ENCODE assay signal across 29 mouse cellular contexts in the genomic region with DNA sequence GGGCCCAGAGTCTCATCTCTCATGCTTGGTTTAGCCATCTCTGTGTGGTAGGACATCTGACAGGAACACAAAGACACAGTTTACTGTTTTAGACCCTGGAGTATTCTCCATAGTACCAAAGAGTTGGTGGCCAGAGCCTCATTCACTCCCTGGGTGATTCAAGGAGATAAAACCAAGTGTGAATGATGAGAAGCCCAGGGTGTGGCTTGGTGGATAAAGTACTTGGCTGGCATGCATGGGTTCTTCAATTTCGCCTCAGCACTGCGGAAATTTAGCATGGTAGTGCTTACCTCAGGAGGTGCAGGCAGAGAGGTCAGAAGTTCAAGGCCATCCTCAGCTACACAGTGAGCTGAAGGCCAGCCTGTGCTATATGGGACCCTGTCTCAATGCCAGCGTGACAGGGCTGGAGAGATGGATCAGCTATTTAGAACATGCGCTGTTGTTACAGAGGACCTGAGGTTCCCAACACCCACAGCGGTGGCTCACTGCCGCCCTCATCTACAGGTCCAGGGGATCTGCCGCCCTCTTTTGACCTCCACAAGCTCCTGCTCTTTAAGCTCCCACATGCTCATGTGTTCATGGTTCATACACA. TPM values are rescaled to one million over a fixed set of nuclear protein-coding genes. Genes with fewer than 3 reads are reported as not detected.
DNase-seq lines count a peak whose midpoint lies in the region; ATAC-seq and TF ChIP-seq lines count a peak whose summit lies in the region.
"Had no signal": no experiment of that assay in that cellular context is flagged by ENCODE, and none has a peak within 500 bp of the region (broad histone marks: within the 10 kb centered on the region; RNA-seq: fewer than 3 reads in every experiment).

No protein-coding gene starts in this region.

- ATAC-seq in midbrain, embryonic 11.5 days (ENCODE audit: low FRiP score): no peak
- ATAC-seq in liver, embryonic 11.5 days (replicated peaks; ENCODE audit: low FRiP score): 0 out of 2 replicates have a peak, but pooled peaks have one; percentile 6
- peak; percentile 39 for ATAC-seq in liver, embryonic 16.5 days (ENCODE audit: low read depth)
- ATAC-seq: forebrain, embryonic 15.5 days; inflammation-experienced regulatory T-cells, adult 6 months; midbrain, embryonic 15.5 days had no signal

- H3K9ac ChIP-seq in midbrain, embryonic 11.5 days (ENCODE audit: low read length): no peak overlapping the region
- no peak overlapping the region for H3K9ac ChIP-seq in MEL (ENCODE audit: control insufficient read depth, low read depth, low read length, poor library complexity, severe bottlenecking)
- 0 out of 2 replicates have a peak overlapping the region, but pooled peaks have one; percentile 32 for H3K9ac ChIP-seq in liver, embryonic 11.5 days (ENCODE audit: low read depth, low read length)
- H3K9ac ChIP-seq in liver, embryonic 16.5 days (ENCODE audit: low read depth, low read length): no peak overlapping the region
- H3K9ac ChIP-seq: forebrain, embryonic 15.5 days; hindbrain, embryonic 15.5 days; kidney, embryonic 15.5 days; midbrain, embryonic 15.5 days had no signal

- peaks cover 14% of the 10 kb centered on the region for H3K4me1 ChIP-seq in midbrain, embryonic 11.5 days (ENCODE audit: control insufficient read depth, insufficient read depth, low read length)
- H3K4me1 ChIP-seq in midbrain, embryonic 10.5 days: peaks cover 26% of the 10 kb centered on the region
- H3K4me1 ChIP-seq in MEL (ENCODE audit: control insufficient read depth in 1 of 2, insufficient read depth in 2 of 2, low read length in 2 of 2): no peaks in the 10 kb centered on the region
- H3K4me1 ChIP-seq in liver, embryonic 11.5 days (replicated peaks; ENCODE audit: control insufficient read depth, insufficient read depth, low read length): peaks cover 43% of the 10 kb centered on the region
- H3K4me1 ChIP-seq in liver, embryonic 16.5 days (ENCODE audit: control insufficient read depth, low read depth, low read length): peaks cover 39% of the 10 kb centered on the region

- 79% methylated on average over 7 of the region's 7 CpGs for WGBS in midbrain, embryonic 11.5 days
- 83% methylated on average over 7 of the region's 7 CpGs for WGBS in midbrain, embryonic 10.5 days
- WGBS in liver, embryonic 11.5 days: 72% methylated on average over 7 of the region's 7 CpGs
- WGBS in liver, embryonic 16.5 days (ENCODE audit: insufficient replicate concordance): 64% methylated on average over 7 of the region's 7 CpGs

- no peak for TF ChIP-seq RAD21 in MEL (IDR thresholded peaks at IDR 0.05; ENCODE audit: low read depth, low read length)

- H3K36me3 ChIP-seq in midbrain, embryonic 11.5 days (ENCODE audit: control insufficient read depth, insufficient read depth, low read length): no peaks in the 10 kb centered on the region
- no peaks in the 10 kb centered on the region for H3K36me3 ChIP-seq in midbrain, embryonic 10.5 days
- H3K36me3 ChIP-seq in MEL (ENCODE audit: control insufficient read depth in 1 of 2, insufficient read depth in 2 of 2, low read length in 2 of 2): no peaks in the 10 kb centered on the region
- H3K36me3 ChIP-seq in liver, embryonic 11.5 days (ENCODE audit: control insufficient read depth, insufficient read depth, low read length): no peaks in the 10 kb centered on the region
- H3K36me3 ChIP-seq in liver, embryonic 16.5 days (ENCODE audit: control insufficient read depth, insufficient read depth): no peaks in the 10 kb centered on the region
- H3K36me3 ChIP-seq: forebrain, embryonic 15.5 days; hindbrain, embryonic 10.5 days; hindbrain, embryonic 15.5 days; kidney, embryonic 15.5 days; midbrain, embryonic 15.5 days had no signal

- no peak for TF ChIP-seq CTCF in MEL (IDR thresholded peaks at IDR 0.05 in 2 of 3, conservative IDR thresholded peaks at IDR 0.05 in 1 of 3; ENCODE audit: control insufficient read depth in 1 of 3, insufficient read depth in 1 of 3, low read depth in 2 of 3, low read length in 3 of 3, poor library complexity in 1 of 3, severe bottlenecking in 1 of 3)

- H3K27ac ChIP-seq in midbrain, embryonic 11.5 days (ENCODE audit: low read depth, low read length): no peak overlapping the region
- H3K27ac ChIP-seq in midbrain, embryonic 10.5 days (replicated peaks): no peak overlapping the region; the same call in 1 of the 2 replicates
- H3K27ac ChIP-seq in MEL (ENCODE audit: control insufficient read depth, low read depth, low read length): no peak overlapping the region
- no peak overlapping the region for H3K27ac ChIP-seq in liver, embryonic 11.5 days (ENCODE audit: low read depth, low read length)
- peak overlapping the region; percentile 46 for H3K27ac ChIP-seq in liver, embryonic 16.5 days (ENCODE audit: low read length)
- H3K27ac ChIP-seq: forebrain, embryonic 15.5 days; hindbrain, embryonic 10.5 days; hindbrain, embryonic 15.5 days; kidney, embryonic 15.5 days; midbrain, embryonic 15.5 days had no signal

- H3K27me3 ChIP-seq in midbrain, embryonic 11.5 days (ENCODE audit: control insufficient read depth, insufficient read depth, low read length): no peaks in the 10 kb centered on the region
- no peaks in the 10 kb centered on the region for H3K27me3 ChIP-seq in midbrain, embryonic 10.5 days (ENCODE audit: low read depth, poor library complexity, severe bottlenecking)
- H3K27me3 ChIP-seq in MEL (ENCODE audit: control insufficient read depth in 1 of 2, insufficient read depth in 2 of 2, low read length in 2 of 2): no peaks in the 10 kb centered on the region
- H3K27me3 ChIP-seq in liver, embryonic 11.5 days (replicated peaks; ENCODE audit: control insufficient read depth, insufficient read depth, low read length): no peaks in the 10 kb centered on the region
- no peaks in the 10 kb centered on the region for H3K27me3 ChIP-seq in liver, embryonic 16.5 days (ENCODE audit: control insufficient read depth, insufficient read depth, low read depth, low read length)
- H3K27me3 ChIP-seq: forebrain, embryonic 15.5 days; hindbrain, embryonic 15.5 days; kidney, embryonic 15.5 days; midbrain, embryonic 15.5 days had no signal

- no peaks in the 10 kb centered on the region for H3K9me3 ChIP-seq in midbrain, embryonic 11.5 days (ENCODE audit: control insufficient read depth, low read length)
- no peaks in the 10 kb centered on the region for H3K9me3 ChIP-seq in midbrain, embryonic 10.5 days (replicated peaks)
- H3K9me3 ChIP-seq in MEL (replicated peaks; ENCODE audit: insufficient read depth, low read length): no peaks in the 10 kb centered on the region
- no peaks in the 10 kb centered on the region for H3K9me3 ChIP-seq in liver, embryonic 11.5 days (ENCODE audit: control insufficient read depth, low read length)
- no peaks in the 10 kb centered on the region for H3K9me3 ChIP-seq in liver, embryonic 16.5 days (replicated peaks; ENCODE audit: control insufficient read depth, low read length)
- H3K9me3 ChIP-seq: forebrain, embryonic 15.5 days; hindbrain, embryonic 10.5 days; hindbrain, embryonic 15.5 days; kidney, embryonic 15.5 days; megakaryocyte, embryonic 14.5 days; midbrain, embryonic 15.5 days had no signal

- H3K4me3 ChIP-seq in midbrain, embryonic 11.5 days (ENCODE audit: low read depth, low read length): no peak overlapping the region
- no peak overlapping the region for H3K4me3 ChIP-seq in midbrain, embryonic 10.5 days
- no peak overlapping the region for H3K4me3 ChIP-seq in MEL (ENCODE audit: control insufficient read depth in 1 of 2, insufficient read depth in 1 of 2, low read depth in 2 of 2, low read length in 2 of 2)
- no peak overlapping the region for H3K4me3 ChIP-seq in liver, embryonic 11.5 days (ENCODE audit: low read depth, low read length)
- no peak overlapping the region for H3K4me3 ChIP-seq in liver, embryonic 16.5 days (ENCODE audit: low read depth, low read length)
- H3K4me3 ChIP-seq: forebrain, embryonic 15.5 days; hindbrain, embryonic 10.5 days; hindbrain, embryonic 15.5 days; kidney, embryonic 15.5 days; layer of hippocampus, adult 2 months; megakaryocyte, embryonic 14.5 days; midbrain, embryonic 15.5 days had no signal

- no peak for TF ChIP-seq POLR2A in MEL (IDR thresholded peaks at IDR 0.05; ENCODE audit: control insufficient read depth in 1 of 2, insufficient read depth in 1 of 2, low read depth in 1 of 2, low read length in 2 of 2, poor library complexity in 1 of 2)

- H3K79me2 ChIP-seq in MEL (ENCODE audit: control insufficient read depth, insufficient read depth, low read length, poor library complexity): no peaks in the 10 kb centered on the region

- TF ChIP-seq EP300 in MEL (IDR thresholded peaks at IDR 0.05; ENCODE audit: low read depth in 1 of 2, low read length in 2 of 2): no peak

- DNase-seq in midbrain, embryonic 11.5 days (ENCODE audit: low spot score, missing footprints): peak; percentile 53
- DNase-seq in midbrain, embryonic 10.5 days (ENCODE audit: low spot score): no peak
- no peak for DNase-seq in MEL (ENCODE audit: low read depth, low spot score)
- no peak for DNase-seq in liver, embryonic 11.5 days (ENCODE audit: low spot score)
- DNase-seq in right cerebral cortex, postnatal 25 days: no peak
- no peak for DNase-seq in spleen, adult 12 weeks (ENCODE audit: low spot score)
- DNase-seq: adrenal gland, postnatal 10 days; B cell, adult 2 months; cerebellum, adult 11 months; cerebellum, adult 9-10 months; cerebellum, postnatal 36 days; gastrocnemius, postnatal 25 days; heart, adult 18-20 months; heart, postnatal 14 days; kidney, adult 11 months; kidney, postnatal 36 days; lung, postnatal 36 days; right cerebral cortex, adult 18-20 months; right cerebral cortex, postnatal 4 days; thymus, postnatal 14 days had no signal

- no peak overlapping the region for H3K4me2 ChIP-seq in midbrain, embryonic 11.5 days
- H3K4me2 ChIP-seq in liver, embryonic 11.5 days: no peak overlapping the region
- no peak overlapping the region for H3K4me2 ChIP-seq in liver, embryonic 16.5 days (ENCODE audit: low read depth, low read length)
- H3K4me2 ChIP-seq: forebrain, embryonic 15.5 days; hindbrain, embryonic 15.5 days; kidney, embryonic 15.5 days; midbrain, embryonic 15.5 days had no signal

TF ChIP-seq in MEL, 35 proteins besides CTCF, POLR2A, EP300 and RAD21:
- no peak for TF ChIP-seq KAT2A (conservative IDR thresholded peaks at IDR 0.05; ENCODE audit: low read depth, low read length)
- no peak for TF ChIP-seq MYC (IDR thresholded peaks at IDR 0.05; ENCODE audit: low read depth, low read length)
- TF ChIP-seq SMC3 (IDR thresholded peaks at IDR 0.05; ENCODE audit: low read depth, low read length): no peak
- TF ChIP-seq TBP (IDR thresholded peaks at IDR 0.05; ENCODE audit: low read depth, low read length): peak; percentile 61; the same call in 1 of the 2 replicates
- no peak for TF ChIP-seq POLR2AphosphoS2 (IDR thresholded peaks at IDR 0.05; ENCODE audit: low read length)

RNA-seq across cellular contexts. Expression of gene Gtf2ird1, which starts 13.1 kb away (rescaled TPM):
- 86.5 and 88.1 TPM in 2 replicates for polyA plus RNA-seq in midbrain, embryonic 11.5 days (2014; fragmentation: Nextera tagmentation; extraction: Ambion mirVana)
- polyA plus RNA-seq in midbrain, embryonic 10.5 days (2016; fragmentation: Nextera tagmentation; extraction: Ambion mirVana): 96.4 and 109 TPM in 2 replicates
- 15.2 and 17.5 TPM in 2 replicates for total RNA-seq in MEL (2012; rRNA removed)
- polyA plus RNA-seq in MEL (2012; ENCODE audit: insufficient read depth in 1 of 2, insufficient read length in 2 of 2, low read depth in 1 of 2, low replicate concordance in 2 of 2, missing spikeins in 1 of 2): 10 to 100 TPM in 1 of 2 experiments, not detected in 1; 54.7 TPM
- polyA plus RNA-seq in liver, embryonic 11.5 days (2014; fragmentation: Nextera tagmentation; extraction: Ambion mirVana): 46.7 and 51.8 TPM in 2 replicates
- polyA plus RNA-seq in liver, embryonic 16.5 days (2015; fragmentation: Nextera tagmentation; extraction: Ambion mirVana): 9.9 and 11.6 TPM in 2 replicates
